Mouse (Mus musculus) testis, adult 2 months (tissue): Measurements from ENCODE around the gene Oprl1.

Experiments used
- CTCF ChIP-seq: fragments of 200-500 bp; IDR thresholded peaks from 2 replicates; pipeline ENCODE4 v1.5.1; 2012; ENCODE audit warnings: low read depth, mild to moderate bottlenecking, inconsistent platforms, low read length, moderate library complexity; ENCODE audit not compliant: control insufficient read depth, insufficient read depth, insufficient replicate concordance
- POLR2A ChIP-seq: fragments of 200-500 bp; IDR thresholded peaks from 2 replicates; pipeline ENCODE4 v1.6.1; 2012; ENCODE audit warnings: low read depth, mild to moderate bottlenecking, inconsistent platforms, low read length, moderate library complexity; ENCODE audit not compliant: control insufficient read depth

GRCm38 (mm10) chr2:181676424-181676823, 38.4 kb upstream of the Oprl1 start:
- TF ChIP-seq CTCF, result no peak
- TF ChIP-seq POLR2A, result no peak
